ENCODE assay signal across 16 mouse cellular contexts in genomic region chr12:116169666-116170065, GRCm38 (mm10).
DNase-seq lines count a peak whose midpoint lies in the region; ATAC-seq and TF ChIP-seq lines count a peak whose summit lies in the region.
"Had no signal": no experiment of that assay in that cellular context is flagged by ENCODE, and none has a peak within 500 bp of the region (broad histone marks: within the 10 kb centered on the region; RNA-seq: fewer than 3 reads in every experiment).

No protein-coding gene starts in this region.

- H3K4me1 ChIP-seq in lung, embryonic 14.5 days (ENCODE audit: insufficient read depth) = no peaks in the 10 kb centered on the region
- no peaks in the 10 kb centered on the region for H3K4me1 ChIP-seq in lung, adult 2 months (ENCODE audit: control insufficient read depth, insufficient read depth, low read length)
- H3K4me1 ChIP-seq: stomach, embryonic 15.5 days had no signal

- peak; percentile 58; the same call in 1 of the 2 replicates for ATAC-seq in lung, embryonic 14.5 days (ENCODE audit: insufficient read depth)
- peak; percentile 37 for ATAC-seq in common myeloid progenitor, adult 5-6 weeks (replicated peaks; ENCODE audit: low read depth, poor library complexity, severe bottlenecking)
- ATAC-seq in megakaryocyte progenitor cell, adult 5-6 weeks (replicated peaks; ENCODE audit: poor library complexity) = peak; percentile 29
- ATAC-seq: inflammation-experienced regulatory T-cells, adult 6 months had no signal

- intact Hi-C loops in gastrocnemius, postnatal 14 days (cut with DNase I; ENCODE audit: low total_unique reads) = no loop called here

- no peak overlapping the region for H3K4me2 ChIP-seq in lung, embryonic 14.5 days
- H3K4me2 ChIP-seq: stomach, embryonic 15.5 days had no signal

- WGBS in lung, embryonic 14.5 days = 37% methylated on average over 5 of the region's 5 CpGs
- 12% methylated on average over 5 of the region's 5 CpGs for WGBS in lung, adult 2 months

- TF ChIP-seq POLR2A in lung, adult 2 months (IDR thresholded peaks at IDR 0.05; ENCODE audit: borderline replicate concordance, extremely low read depth, low read depth, low read length) = no peak

- no peaks in the 10 kb centered on the region for H3K9me3 ChIP-seq in lung, embryonic 14.5 days (ENCODE audit: low read depth, low read length)
- H3K9me3 ChIP-seq: stomach, embryonic 15.5 days had no signal

- TF ChIP-seq CTCF in lung, embryonic 14.5 days (IDR thresholded peaks at IDR 0.05; ENCODE audit: low read depth) = no peak
- TF ChIP-seq CTCF in lung, adult 2 months (IDR thresholded peaks at IDR 0.05; ENCODE audit: insufficient read depth, low read length) = no peak

- H3K27me3 ChIP-seq in lung, embryonic 14.5 days (ENCODE audit: insufficient read depth, low read length) = no peaks in the 10 kb centered on the region
- H3K27me3 ChIP-seq: CH12.LX; stomach, embryonic 15.5 days had no signal

- H3K4me3 ChIP-seq in lung, embryonic 14.5 days (ENCODE audit: low read depth, low read length) = no peak overlapping the region
- no peak overlapping the region for H3K4me3 ChIP-seq in lung, adult 2 months (replicated peaks; ENCODE audit: extremely low read depth, low read depth, low read length)
- H3K4me3 ChIP-seq: erythroblast, embryonic 14.5 days; myocyte; stomach, embryonic 15.5 days had no signal

- H3K27ac ChIP-seq in lung, embryonic 14.5 days (ENCODE audit: low read depth) = no peak overlapping the region
- H3K27ac ChIP-seq: stomach, embryonic 15.5 days had no signal

- DNase-seq in gastrocnemius, postnatal 25 days = peak; percentile 17
- no peak for DNase-seq in gastrocnemius, postnatal 14 days
- DNase-seq in lung, embryonic 14.5 days = peak; percentile 68
- no peak for DNase-seq in lung, adult 2 months
- no peak for DNase-seq in frontal cortex, adult 2 months (ENCODE audit: extremely low spot score in 1 of 2, low spot score in 1 of 2)
- DNase-seq in ovary, postnatal 36 days (ENCODE audit: low spot score) = no peak
- DNase-seq: adrenal gland, postnatal 14 days; heart, postnatal 36 days; kidney, postnatal 4 days had no signal

- H3K36me3 ChIP-seq in lung, embryonic 14.5 days (ENCODE audit: insufficient read depth) = no peaks in the 10 kb centered on the region
- H3K36me3 ChIP-seq: stomach, embryonic 15.5 days had no signal

- H3K9ac ChIP-seq in lung, embryonic 14.5 days = no peak overlapping the region
- H3K9ac ChIP-seq: stomach, embryonic 15.5 days had no signal

Comparison
In these comparisons a context has a peak if more than half of its experiments do, and no peak if none do; other contexts are left out.
1. DNase-seq: peak in gastrocnemius, postnatal 25 days (single experiment) and lung, embryonic 14.5 days (single experiment); none in gastrocnemius, postnatal 14 days (single experiment), lung, adult 2 months (single experiment), frontal cortex, adult 2 months (0 of 2) and ovary, postnatal 36 days (single experiment).
2. Peak in every context shown above with its lines, with median percentiles within 50 percentile points of each other: ATAC-seq.